Mouse (Mus musculus) natural killer cell, adult 2 months (primary cell): ENCODE results near the gene Spice1.

Experiments used
- DNase-seq, 2 experiments: peaks; one replicate each; pipeline ENCODE4 v3.0.0; 2022; ENCODE audit warnings: low spot score in 2 of 2

Spice1 gene

GRCm38 (mm10) chr16:44347071-44347901 is at the start of gene Spice1:
Gene Spice1, plus strand, starts transcription at chr16:44347121.
- peak; percentile 94 for DNase-seq

GRCm38 (mm10) chr16:44299438-44300093 is 47.4 kb upstream of the Spice1 start:
- DNase-seq, result peak; percentile 5 to 6

GRCm38 (mm10) chr16:44302126-44302892 is 44.6 kb upstream of the Spice1 start:
- DNase-seq, result no peak

GRCm38 (mm10) chr16:44303822-44304221 is 43.1 kb upstream of the Spice1 start:
- no peak for DNase-seq

- DNase-seq, result no peak
Observed at GRCm38 (mm10) chr16:44305606-44306005, 41.3 kb upstream of the Spice1 start.

- peak; percentile 21 to 40 for DNase-seq
Observed at GRCm38 (mm10) chr16:44313422-44313821, 33.5 kb upstream of the Spice1 start.

GRCm38 (mm10) chr16:44316350-44316749 is 30.6 kb upstream of the Spice1 start:
- DNase-seq, result no peak

GRCm38 (mm10) chr16:44320232-44320631 is 26.7 kb upstream of the Spice1 start:
- DNase-seq, result peak in 1 of 2 experiments; percentile 24

- DNase-seq, result no peak
Observed at GRCm38 (mm10) chr16:44328644-44329043, 18.3 kb upstream of the Spice1 start.

- no peak for DNase-seq
Observed at GRCm38 (mm10) chr16:44330657-44331056, 16.3 kb upstream of the Spice1 start.

GRCm38 (mm10) chr16:44331154-44331553 is 15.8 kb upstream of the Spice1 start:
- no peak for DNase-seq

- no peak for DNase-seq
Observed at GRCm38 (mm10) chr16:44331671-44331994, 15.3 kb upstream of the Spice1 start.

- peak in 1 of 2 experiments; percentile 37 for DNase-seq
Observed at GRCm38 (mm10) chr16:44331995-44332860, 14.7 kb upstream of the Spice1 start.

GRCm38 (mm10) chr16:44332861-44333284 is 14.0 kb upstream of the Spice1 start, which contains the start of gene Sidt1:
Gene Sidt1, minus strand, starts transcription at chr16:44333196.
- DNase-seq, result peak; percentile 68 to 71

- DNase-seq, result peak; percentile 21 to 41
Observed at GRCm38 (mm10) chr16:44337541-44337940, 9.4 kb upstream of the Spice1 start.

- no peak for DNase-seq
Observed at GRCm38 (mm10) chr16:44349801-44350397, 3.0 kb downstream of the Spice1 start.

- no peak for DNase-seq
Observed at GRCm38 (mm10) chr16:44356291-44356690, 9.4 kb downstream of the Spice1 start.

- peak; percentile 75 to 76 for DNase-seq
Observed at GRCm38 (mm10) chr16:44357571-44358268, 10.8 kb downstream of the Spice1 start.

- peak; percentile 66 to 82 for DNase-seq
Observed at GRCm38 (mm10) chr16:44361921-44362890, 15.3 kb downstream of the Spice1 start.
